Mouse (Mus musculus) adrenal gland, adult 2 months (tissue): Measurements from ENCODE around the gene Eapp. TPM values are rescaled to one million over a fixed set of nuclear protein-coding genes. Genes with fewer than 3 reads are reported as not detected.
A peak's percentile ranks its signal among the peaks of the same experiment; 100 is the strongest.
"Not testable (repeated sequence)": the region's sequence is repeated elsewhere in the genome, so short reads cannot be mapped to it uniquely, and the experiment has no call there.

Experiments used
- DNase-seq: peaks from one replicate; pipeline ENCODE4 v3.0.0; 2021
- long read RNA-seq: library from polyadenylated mRNA; stranded (forward); transcript quantifications from one replicate; pipeline ENCODE4 v2.0.0, GENCODE M21; 2021
- polyA plus RNA-seq: library from polyadenylated mRNA; depleted of rRNA; stranded (reverse); fragments of >200 nt; gene quantifications from 2 replicates; pipeline ENCODE4 v1.2.3, GENCODE M21; 2012; rRNA removed
- total RNA-seq, 2 experiments: library from RNA; stranded (reverse); gene quantifications; 2 replicates each; pipeline ENCODE4 v1.2.3; 2021

Eapp gene
- 10 to 100 TPM; 38.5 to 43.3 TPM for total RNA-seq
- polyA plus RNA-seq = 12.4 and 18.7 TPM in 2 replicates
- long read RNA-seq, full-length matches to known transcripts = 28 of 36 reads
- long read RNA-seq, partial matches to known transcripts = 0 of 36 reads
- long read RNA-seq, other reads (novel, unspliced or antisense) = 8 of 36 reads

DNA sequence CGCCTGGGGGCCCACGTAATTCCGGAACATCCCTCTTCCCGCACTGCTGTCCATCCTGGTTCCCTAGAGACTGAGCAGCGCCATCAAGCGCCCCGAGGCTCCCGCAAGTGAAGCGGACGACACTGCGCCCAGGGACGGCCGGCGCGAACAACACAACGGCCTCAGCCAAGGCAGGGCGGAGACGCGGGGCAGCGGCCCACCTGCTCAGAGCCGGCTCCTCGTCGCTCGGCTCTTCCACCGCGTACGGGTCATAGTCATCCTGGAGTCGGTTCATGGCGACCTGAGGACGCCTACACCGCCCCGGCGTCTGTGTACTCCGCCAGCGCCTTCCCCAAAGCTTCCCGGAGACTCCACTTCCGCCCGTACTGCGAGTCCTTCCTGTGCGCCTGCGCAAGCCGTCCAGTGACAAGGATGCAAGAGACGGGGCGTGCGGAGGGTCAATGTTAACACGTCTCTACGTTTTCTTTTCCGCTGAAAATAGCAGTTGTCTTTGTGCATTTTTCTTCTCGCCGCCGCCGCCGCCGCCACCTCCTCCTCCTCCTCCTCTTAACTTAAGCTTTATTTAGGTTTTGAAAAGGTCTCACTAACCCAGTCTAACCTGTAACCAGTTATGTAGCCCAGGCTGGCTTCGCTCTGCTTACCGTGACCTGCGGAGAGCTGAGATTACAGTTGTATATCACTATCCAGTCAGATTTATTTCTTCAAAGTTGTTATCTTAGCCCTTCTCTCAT is at the start of gene Eapp:
Gene Eapp (minus strand): TSS at position 387 of the 731 bp plus-strand sequence.
- peak; percentile 96 for DNase-seq

DNA sequence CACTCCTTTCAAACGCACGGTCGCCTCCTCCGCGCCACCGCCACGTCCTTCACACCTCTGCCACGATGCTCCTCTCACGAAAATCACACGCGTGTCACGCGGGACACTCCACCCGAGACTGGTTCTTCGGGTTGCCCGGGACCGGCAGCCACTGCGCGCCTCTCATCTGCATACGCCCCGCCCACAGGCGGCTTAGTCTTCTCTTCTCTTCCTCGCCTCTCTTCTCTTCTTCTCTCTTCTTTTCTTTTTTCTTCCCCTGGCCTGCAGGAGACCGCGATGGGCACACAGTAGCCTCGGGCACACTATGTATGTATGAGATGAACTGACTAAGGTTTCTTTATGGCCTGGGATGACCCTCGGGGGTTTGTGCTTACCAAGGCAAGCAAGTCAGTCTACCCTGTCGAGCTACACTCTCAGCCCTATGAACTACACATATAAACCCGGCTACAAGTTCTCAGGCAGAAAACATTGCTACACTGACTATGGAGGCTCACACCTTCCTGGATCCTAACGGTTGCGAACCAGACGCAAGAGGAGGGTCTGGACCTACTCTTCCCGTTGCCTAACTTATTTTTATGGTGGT is 43.1 kb upstream of the Eapp start:
- DNase-seq = peak; percentile 30

GRCm38 (mm10) chr12:54737891-54738660 is 42.4 kb upstream of the Eapp start:
- DNase-seq = not testable (repeated sequence)

- peak; percentile 5 for DNase-seq
Measured at GRCm38 (mm10) chr12:54734307-54735131, 38.8 kb upstream of the Eapp start.

DNA sequence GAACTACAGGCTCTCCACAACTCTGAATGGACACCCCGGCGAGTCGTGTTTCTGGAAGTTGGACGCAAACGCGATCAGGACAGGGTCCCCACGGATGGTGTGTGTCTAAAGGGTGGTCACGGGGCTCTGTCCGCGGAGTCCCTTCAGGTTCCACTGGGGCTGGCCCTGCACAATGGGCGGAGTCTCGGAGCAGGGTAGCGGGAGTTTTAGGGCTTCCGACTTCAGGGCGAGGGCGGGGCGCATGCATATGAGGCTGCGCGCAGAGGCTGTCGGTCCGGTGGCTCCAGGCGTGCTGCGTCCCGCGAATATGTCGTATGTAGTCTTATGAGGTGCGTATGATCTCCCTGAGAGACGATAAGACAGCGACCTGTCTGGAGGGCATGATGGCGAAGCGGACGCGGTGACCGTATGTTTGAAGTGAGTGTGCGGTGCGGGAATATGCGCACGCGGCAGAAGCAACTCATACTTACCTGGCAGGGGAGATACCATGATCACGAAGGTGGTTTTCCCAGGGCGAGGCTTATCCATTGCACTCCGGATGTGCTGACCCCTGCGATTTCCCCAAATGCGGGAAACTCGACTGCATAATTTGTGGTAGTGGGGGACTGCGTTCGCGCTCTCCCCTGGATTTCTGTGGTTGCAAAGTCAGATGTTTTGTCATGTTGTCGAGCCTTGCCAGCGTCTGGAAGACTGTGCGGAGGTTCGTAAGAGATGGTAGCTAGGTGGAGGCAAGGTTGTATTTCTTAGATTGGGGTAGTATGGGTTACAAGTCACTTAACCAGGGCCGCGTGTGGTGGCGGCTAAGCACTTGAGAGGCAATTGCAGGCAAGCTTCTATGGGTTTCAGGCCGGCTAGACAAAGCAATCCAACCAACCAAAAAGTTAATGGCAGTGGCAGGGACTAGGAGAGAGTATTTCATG is 33.7 kb upstream of the Eapp start:
- DNase-seq = not testable (repeated sequence)

GRCm38 (mm10) chr12:54718871-54719786 is 23.4 kb upstream of the Eapp start:
- not testable (repeated sequence) for DNase-seq

DNA sequence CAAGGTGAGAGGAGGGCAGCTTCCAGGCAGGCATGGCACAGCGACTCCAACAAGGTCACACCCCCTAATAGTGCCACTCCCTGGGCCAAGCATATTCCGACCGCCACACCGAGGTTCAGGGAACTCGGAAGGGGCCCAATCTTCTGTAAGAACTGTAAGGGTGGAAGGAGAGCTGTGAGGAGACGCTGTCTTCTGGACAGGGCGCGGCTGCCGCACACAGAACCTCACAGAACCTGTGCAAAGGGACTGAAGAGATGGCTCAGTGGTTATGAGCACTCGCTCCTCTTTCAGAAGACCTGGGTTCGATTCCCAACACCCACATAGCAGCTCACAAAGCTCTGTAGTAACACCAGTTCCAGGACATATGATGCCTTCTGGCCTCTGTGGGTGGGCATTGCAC is 21.8 kb upstream of the Eapp start:
- peak; percentile 0 for DNase-seq

- DNase-seq = peak; percentile 52
Measured at GRCm38 (mm10) chr12:54713822-54714626, 18.3 kb upstream of the Eapp start.

- DNase-seq = peak; percentile 52
Measured at GRCm38 (mm10) chr12:54710494-54710879, 14.8 kb upstream of the Eapp start.

DNA sequence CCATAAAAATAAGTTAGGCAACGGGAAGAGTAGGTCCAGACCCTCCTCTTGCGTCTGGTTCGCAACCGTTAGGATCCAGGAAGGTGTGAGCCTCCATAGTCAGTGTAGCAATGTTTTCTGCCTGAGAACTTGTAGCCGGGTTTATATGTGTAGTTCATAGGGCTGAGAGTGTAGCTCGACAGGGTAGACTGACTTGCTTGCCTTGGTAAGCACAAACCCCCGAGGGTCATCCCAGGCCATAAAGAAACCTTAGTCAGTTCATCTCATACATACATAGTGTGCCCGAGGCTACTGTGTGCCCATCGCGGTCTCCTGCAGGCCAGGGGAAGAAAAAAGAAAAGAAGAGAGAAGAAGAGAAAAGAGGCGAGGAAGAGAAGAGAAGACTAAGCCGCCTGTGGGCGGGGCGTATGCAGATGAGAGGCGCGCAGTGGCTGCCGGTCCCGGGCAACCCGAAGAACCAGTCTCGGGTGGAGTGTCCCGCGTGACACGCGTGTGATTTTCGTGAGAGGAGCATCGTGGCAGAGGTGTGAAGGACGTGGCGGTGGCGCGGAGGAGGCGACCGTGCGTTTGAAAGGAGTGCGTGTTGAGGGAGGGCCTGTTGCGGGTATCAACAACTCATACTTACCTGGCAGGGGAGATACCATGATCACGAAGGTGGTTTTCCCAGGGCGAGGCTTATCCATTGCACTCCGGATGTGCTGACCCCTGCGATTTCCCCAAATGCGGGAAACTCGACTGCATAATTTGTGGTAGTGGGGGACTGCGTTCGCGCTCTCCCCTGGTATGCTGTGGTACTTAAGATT is 14.2 kb upstream of the Eapp start:
- peak; percentile 10 for DNase-seq

- no peak for DNase-seq
Measured at GRCm38 (mm10) chr12:54699394-54699793, 3.7 kb upstream of the Eapp start.

DNA sequence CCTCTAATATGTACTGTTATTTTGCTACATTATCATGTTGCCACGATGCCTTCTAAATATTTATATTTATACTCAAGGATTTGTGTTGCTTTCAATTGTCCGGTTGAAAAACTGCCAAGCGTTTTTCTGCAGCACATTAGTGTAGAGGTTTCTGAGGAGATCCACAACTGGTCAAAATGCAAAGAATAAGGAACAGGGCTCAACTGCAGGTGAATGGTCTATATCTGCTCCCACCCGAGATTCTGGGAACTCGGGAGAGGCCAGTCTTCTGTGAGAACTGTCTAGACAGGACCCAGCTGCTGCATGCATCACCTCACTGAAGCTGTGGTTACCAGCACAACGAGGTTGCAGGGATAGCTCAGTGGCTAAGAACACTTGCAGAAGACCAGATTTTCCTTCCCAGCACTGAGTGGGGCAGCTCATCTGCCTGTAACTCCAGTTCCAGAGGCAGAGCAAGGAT is 2.1 kb upstream of the Eapp start:
- no peak for DNase-seq

DNA sequence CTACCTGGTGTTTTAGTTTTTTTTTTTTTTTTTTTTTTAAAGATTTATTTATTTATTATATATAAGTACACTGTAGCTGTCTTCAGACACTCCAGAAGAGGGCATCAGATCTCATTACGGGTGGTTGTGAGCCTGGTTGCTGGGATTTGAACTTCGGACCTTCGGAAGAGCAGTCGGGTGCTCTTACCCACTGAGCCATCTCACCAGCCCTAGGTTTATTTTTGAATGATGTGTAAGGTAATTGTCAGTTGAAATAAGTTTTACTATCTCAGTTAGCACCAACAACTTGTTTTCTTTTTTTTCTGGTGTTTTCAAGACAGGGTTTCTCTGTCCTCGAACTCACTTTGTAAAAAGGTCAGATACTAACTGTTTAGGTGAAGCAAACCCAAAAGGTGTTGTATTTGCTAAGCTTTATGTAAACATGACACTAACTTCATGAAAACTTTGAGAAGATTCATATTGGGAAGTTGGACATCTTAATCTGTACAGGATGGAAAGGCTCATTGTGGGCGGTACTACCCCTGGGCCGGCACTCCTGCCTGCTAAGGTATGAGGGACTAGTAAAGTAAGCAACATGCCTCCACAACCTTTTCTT is 1.4 kb upstream of the Eapp start:
- peak; percentile 30 for DNase-seq

DNA sequence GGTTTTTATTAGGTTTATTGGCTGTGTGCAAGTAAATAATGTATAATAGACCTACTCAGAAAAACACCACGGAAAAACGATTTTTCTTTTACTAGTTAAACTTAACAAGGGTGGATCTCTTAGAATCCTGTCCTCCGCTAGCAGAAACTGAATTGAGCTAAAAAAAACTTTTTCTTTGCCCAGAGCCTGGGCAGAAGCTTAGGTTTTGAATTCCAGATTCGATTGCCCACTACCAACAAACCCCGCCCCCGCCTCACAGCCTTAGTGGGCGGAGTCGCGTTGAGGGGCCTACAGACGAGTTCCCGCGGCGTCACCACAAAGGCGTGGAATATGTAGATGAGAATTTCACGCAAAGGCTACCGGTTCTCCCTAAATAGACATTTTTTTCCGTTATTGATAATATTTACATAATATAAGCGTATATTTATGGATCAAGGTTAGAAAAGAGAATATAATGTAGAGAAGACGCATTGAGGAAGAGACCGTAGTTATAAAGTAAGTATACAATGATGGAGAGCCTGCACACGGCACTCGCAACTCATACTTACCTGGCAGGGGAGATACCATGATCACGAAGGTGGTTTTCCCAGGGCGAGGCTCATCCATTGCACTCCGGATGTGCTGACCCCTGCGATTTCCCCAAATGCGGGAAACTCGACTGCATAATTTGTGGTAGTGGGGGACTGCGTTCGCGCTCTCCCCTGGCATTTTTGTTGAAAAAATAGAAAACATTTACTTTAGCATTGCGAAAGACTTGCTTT is 725 bp upstream of the Eapp start:
- peak; percentile 94 for DNase-seq

DNA sequence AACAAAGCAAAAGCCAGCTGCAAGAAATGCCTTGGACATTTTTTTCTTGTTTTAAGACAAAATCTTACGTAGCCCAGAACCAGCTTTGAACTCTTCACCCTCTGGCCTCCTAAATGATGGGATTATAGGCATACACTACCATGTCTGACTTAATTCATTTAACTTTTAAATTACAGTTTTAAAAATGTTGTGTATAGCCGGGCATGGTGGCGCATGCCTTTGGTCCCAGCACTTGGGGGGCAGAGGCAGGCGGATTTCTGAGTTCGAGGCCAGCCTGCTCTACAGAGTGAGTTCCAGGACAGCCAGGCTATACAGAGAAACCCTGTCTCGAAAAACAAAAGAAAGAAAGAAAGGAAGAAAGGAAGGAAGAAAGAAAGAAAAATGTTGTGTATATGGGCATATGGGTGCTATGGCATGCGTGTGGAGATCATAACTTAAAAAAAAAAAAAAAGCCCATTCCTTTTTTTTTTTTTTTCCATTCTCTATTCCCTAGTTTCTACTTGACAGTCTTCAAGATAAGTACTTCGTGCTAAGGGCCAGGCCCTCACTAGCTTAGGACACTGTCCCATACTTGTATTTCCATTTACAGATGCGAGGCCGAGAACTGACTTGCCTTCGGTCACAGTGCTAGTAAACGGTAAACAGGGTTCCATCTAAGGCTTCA is 718 bp downstream of the Eapp start:
- DNase-seq = no peak

DNA sequence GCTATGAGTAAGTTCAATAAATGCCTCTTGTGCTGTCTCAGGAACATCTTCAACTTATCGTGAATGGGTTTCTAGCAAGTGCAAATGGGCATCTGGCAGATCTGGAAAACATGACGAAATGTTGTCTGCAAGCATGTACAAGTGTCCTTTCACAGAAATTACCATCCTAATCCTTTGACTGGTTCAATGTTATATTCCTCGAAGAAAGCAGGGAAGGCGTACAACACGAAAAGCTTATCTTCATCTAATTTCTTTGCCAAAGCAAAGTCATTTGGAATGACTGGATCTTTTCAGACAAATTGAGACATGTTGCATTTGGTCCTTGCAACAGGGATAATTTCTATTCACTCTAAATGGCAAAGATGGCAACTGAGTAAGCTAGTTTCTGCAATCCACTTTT is 6.6 kb downstream of the Eapp start:
- DNase-seq = no peak
